Mouse (Mus musculus) liver, adult 2 months (tissue): ENCODE measurements around the gene Plk3.

Experiments
- CTCF ChIP-seq: fragments of 200-500 bp; IDR thresholded peaks from 2 replicates; pipeline ENCODE4 v1.5.1; 2011; ENCODE audit warnings: low read depth, low read length, control low read depth
- POLR2A ChIP-seq: fragments of 200-500 bp; IDR thresholded peaks from 2 replicates; pipeline ENCODE4 v1.6.1; 2011; ENCODE audit warnings: low read length, control low read depth; ENCODE audit not compliant: insufficient read depth; ENCODE audit errors: extremely low read depth

DNA sequence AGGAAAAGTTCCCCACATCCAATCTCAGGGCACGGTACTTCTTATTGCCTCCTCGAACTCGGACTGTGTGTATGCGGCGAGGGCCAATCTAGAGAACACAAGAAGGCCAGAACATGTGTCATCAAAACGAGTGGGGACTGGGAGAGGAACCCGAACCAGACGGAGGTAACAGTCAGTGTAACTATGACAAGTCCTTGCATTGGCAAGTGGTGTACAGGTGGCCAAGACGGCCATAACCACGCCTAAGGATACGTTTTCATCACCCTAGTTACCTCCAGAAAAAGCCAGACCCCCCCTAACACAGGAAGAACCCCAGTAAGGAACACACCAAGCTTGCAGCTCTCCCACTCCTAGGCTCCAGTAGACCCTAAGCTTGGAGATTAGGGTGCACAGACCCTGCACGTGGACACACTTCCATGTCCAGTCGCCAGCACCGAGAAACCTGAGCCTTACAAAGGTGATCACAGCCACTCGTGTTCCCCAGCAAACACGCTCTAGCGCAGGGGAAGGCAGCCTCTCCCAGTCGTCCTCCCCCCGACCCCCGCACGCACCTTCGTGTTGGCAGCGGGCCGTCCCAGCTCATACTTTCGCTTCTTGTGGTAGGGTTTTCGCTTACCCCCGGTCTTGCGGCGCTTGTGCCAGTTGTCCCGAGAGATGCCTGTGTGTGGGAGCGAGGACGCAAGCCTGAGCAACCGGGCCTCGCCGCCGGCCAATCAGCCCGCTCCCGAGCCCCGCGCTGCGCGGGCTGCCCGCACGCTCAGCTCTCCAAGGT, 21.4 kb upstream of the Plk3 start:
- TF ChIP-seq CTCF (no peak), POLR2A (no peak)
